Mouse (Mus musculus): Measurements from ENCODE around the gene Olfr1224-ps1. TPM values are rescaled to one million over a fixed set of nuclear protein-coding genes. Genes with fewer than 3 reads are reported as not detected.

Olfr1224-ps1 gene
- polyA plus RNA-seq, 1 experiment = not detected

DNA sequence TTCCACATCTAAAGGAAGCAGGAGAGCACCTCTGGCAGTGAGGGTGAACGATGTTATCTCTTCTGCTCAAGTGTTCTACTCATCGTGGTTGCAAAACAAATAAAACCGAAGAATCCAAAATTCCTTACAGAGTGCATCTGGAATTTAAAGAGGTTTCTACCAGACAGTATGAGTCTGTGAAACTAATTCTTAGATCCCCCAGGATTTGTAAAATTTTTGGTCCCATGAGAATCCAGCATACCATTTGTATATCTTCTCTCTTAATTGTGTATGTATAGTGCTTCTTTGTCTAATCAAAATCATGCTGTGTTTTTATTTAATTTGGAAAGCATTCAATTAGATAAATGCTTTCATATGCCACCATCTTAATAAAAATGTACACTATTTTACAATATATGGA is 30.9 kb downstream of the Olfr1224-ps1 start, which contains the start of gene Olfr1222:
Gene Olfr1222, minus strand, starts transcription at position 101 of the 400 bp plus-strand sequence.
- H3K27me3 ChIP-seq (ENCODE audit: control insufficient read depth, insufficient read depth, insufficient read length) = no peaks in the 10 kb centered on the region
- no peak within 1 kb of the TSS for H3ac ChIP-seq (ENCODE audit: control insufficient read depth, insufficient read length, low read depth)
- no peaks in the 10 kb centered on the region for H3K79me2 ChIP-seq (ENCODE audit: control insufficient read depth, insufficient read depth)
- no peaks in the 10 kb centered on the region for H3K79me3 ChIP-seq (ENCODE audit: low read depth)
- TF ChIP-seq FOSL1 (IDR thresholded peaks at IDR 0.05; ENCODE audit: insufficient read depth, low read length, poor library complexity, severe bottlenecking) (no peak), CTCF (IDR thresholded peaks at IDR 0.05; ENCODE audit: control insufficient read depth, insufficient read depth, insufficient read length) (no peak), MAX (IDR thresholded peaks at IDR 0.05) (no peak), MYOD1 (IDR thresholded peaks at IDR 0.05; ENCODE audit: control insufficient read depth, insufficient read length, low read depth) (no peak), CEBPB (IDR thresholded peaks at IDR 0.05; ENCODE audit: low read depth) (no peak), USF1 (IDR thresholded peaks at IDR 0.05; ENCODE audit: low read depth) (no peak), MYOG (IDR thresholded peaks at IDR 0.05; ENCODE audit: control insufficient read depth, extremely low read depth, insufficient read length) (no peak)
- H3K36me3 ChIP-seq (ENCODE audit: control insufficient read depth, insufficient read depth) = no peaks in the 10 kb centered on the region
- no peak within 1 kb of the TSS for H3K4me3 ChIP-seq (ENCODE audit: insufficient read depth, poor library complexity, severe bottlenecking)

DNA sequence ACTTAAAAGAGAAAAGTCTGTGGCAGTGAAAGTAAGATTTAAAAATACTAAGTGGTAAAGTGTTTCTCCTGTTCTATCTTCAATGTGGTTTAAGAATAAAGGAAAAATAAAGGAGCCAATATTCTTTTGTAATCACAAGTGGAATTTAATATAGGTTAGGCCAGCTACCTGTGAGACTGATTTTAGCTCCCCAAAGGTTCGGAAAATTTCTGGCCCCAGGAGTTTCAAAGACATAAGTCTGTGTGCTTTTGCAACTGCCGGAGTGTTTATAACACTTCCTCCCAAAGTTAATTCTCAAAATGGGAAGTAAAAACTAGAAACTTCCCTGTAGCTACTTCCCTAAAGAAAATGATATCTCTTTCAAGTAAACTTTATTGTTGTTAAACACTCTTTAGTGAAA is 46.7 kb downstream of the Olfr1224-ps1 start, which contains the start of gene Olfr1221:
Gene Olfr1221, minus strand, starts transcription at position 101 of the 400 bp plus-strand sequence.
- Histone ChIP-seq H3K36me3 (ENCODE audit: control insufficient read depth, insufficient read depth) (no peaks in the 10 kb centered on the region), H3ac (ENCODE audit: control insufficient read depth, insufficient read length, low read depth) (no peak within 1 kb of the TSS), H3K79me2 (ENCODE audit: control insufficient read depth, insufficient read depth) (no peaks in the 10 kb centered on the region), H3K79me3 (ENCODE audit: low read depth) (no peaks in the 10 kb centered on the region), H3K4me3 (ENCODE audit: insufficient read depth, poor library complexity, severe bottlenecking) (no peak within 1 kb of the TSS), H3K27me3 (ENCODE audit: control insufficient read depth, insufficient read depth, insufficient read length) (no peaks in the 10 kb centered on the region)
- TF ChIP-seq USF1 (IDR thresholded peaks at IDR 0.05; ENCODE audit: low read depth) = no peak
- no peak for TF ChIP-seq MAX (IDR thresholded peaks at IDR 0.05)
- TF ChIP-seq FOSL1 (IDR thresholded peaks at IDR 0.05; ENCODE audit: insufficient read depth, low read length, poor library complexity, severe bottlenecking) = no peak
- no peak for TF ChIP-seq CEBPB (IDR thresholded peaks at IDR 0.05; ENCODE audit: low read depth)
- no peak for TF ChIP-seq CTCF (IDR thresholded peaks at IDR 0.05; ENCODE audit: control insufficient read depth, insufficient read depth, insufficient read length)
- TF ChIP-seq MYOG (IDR thresholded peaks at IDR 0.05; ENCODE audit: control insufficient read depth, extremely low read depth, insufficient read length) = no peak
- no peak for TF ChIP-seq MYOD1 (IDR thresholded peaks at IDR 0.05; ENCODE audit: control insufficient read depth, insufficient read length, low read depth)

DNA sequence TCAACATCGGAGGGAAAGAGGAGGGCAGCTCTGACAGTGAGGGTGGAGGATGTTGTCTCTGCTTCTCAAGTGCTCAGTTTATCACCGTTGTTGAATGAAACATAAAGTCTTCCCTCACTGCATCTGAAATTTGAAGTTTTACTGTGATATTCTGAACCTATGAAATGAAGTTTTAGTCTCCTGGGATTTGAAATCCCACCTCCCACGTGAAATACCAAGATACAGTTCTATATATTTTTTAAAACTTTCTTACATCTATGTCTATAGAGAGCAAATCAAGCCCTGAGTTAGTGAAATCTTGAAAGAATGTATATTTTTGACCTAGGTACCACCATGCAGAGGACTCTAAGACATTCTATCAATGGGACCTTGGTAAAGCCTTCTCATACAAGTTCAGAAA is 57.2 kb downstream of the Olfr1224-ps1 start, which contains the start of gene Olfr1220:
Gene Olfr1220, minus strand, starts transcription at position 101 of the 400 bp plus-strand sequence.
- TF ChIP-seq MYOD1 (IDR thresholded peaks at IDR 0.05; ENCODE audit: control insufficient read depth, insufficient read length, low read depth) = no peak
- no peak for TF ChIP-seq CEBPB (IDR thresholded peaks at IDR 0.05; ENCODE audit: low read depth)
- no peak for TF ChIP-seq FOSL1 (IDR thresholded peaks at IDR 0.05; ENCODE audit: insufficient read depth, low read length, poor library complexity, severe bottlenecking)
- H3K79me3 ChIP-seq (ENCODE audit: low read depth) = no peaks in the 10 kb centered on the region
- no peak within 1 kb of the TSS for H3ac ChIP-seq (ENCODE audit: control insufficient read depth, insufficient read length, low read depth)
- H3K36me3 ChIP-seq (ENCODE audit: control insufficient read depth, insufficient read depth) = no peaks in the 10 kb centered on the region
- H3K4me3 ChIP-seq (ENCODE audit: insufficient read depth, poor library complexity, severe bottlenecking) = no peak within 1 kb of the TSS
- H3K79me2 ChIP-seq (ENCODE audit: control insufficient read depth, insufficient read depth) = no peaks in the 10 kb centered on the region
- H3K27me3 ChIP-seq (ENCODE audit: control insufficient read depth, insufficient read depth, insufficient read length) = no peaks in the 10 kb centered on the region

DNA sequence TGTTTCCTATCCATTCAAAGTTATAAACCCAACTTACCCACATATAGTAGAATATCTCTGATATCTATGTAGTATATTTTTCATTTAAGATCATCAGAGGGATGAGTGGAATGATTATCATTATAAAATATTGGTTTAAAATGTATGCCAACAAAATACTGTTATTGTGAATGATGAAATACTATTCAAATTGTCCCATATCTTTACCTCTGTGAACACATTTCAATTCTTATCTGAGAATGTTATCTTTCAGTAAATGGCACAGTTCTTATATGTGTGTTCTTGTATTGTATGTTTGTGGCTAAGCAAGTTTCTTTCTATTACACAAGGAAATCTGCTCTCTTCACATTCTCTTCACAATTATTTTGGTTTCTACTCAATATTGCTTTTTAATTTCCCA is 58.2 kb downstream of the Olfr1224-ps1 start:
- Histone ChIP-seq H3K27me3 (ENCODE audit: control insufficient read depth, insufficient read depth, insufficient read length) (no peaks in the 10 kb centered on the region), H3K79me3 (ENCODE audit: low read depth) (no peaks in the 10 kb centered on the region), H3K36me3 (ENCODE audit: control insufficient read depth, insufficient read depth) (no peaks in the 10 kb centered on the region), H3K4me3 (ENCODE audit: insufficient read depth, poor library complexity, severe bottlenecking) (no peak overlapping the region), H3K79me2 (ENCODE audit: control insufficient read depth, insufficient read depth) (no peaks in the 10 kb centered on the region), H3ac (ENCODE audit: control insufficient read depth, insufficient read length, low read depth) (no peak overlapping the region)
- TF ChIP-seq FOSL1 (IDR thresholded peaks at IDR 0.05; ENCODE audit: insufficient read depth, low read length, poor library complexity, severe bottlenecking) (no peak), MAX (IDR thresholded peaks at IDR 0.05) (no peak), MYOG (IDR thresholded peaks at IDR 0.05; ENCODE audit: control insufficient read depth, extremely low read depth, insufficient read length) (no peak), MYOD1 (IDR thresholded peaks at IDR 0.05; ENCODE audit: control insufficient read depth, insufficient read length, low read depth) (no peak), USF1 (IDR thresholded peaks at IDR 0.05; ENCODE audit: low read depth) (no peak), CEBPB (IDR thresholded peaks at IDR 0.05; ENCODE audit: low read depth) (no peak), CTCF (IDR thresholded peaks at IDR 0.05; ENCODE audit: control insufficient read depth, insufficient read depth, insufficient read length) (no peak)

Other genes starting within 250 kb of the Olfr1224-ps1 start
- not detected for gene Olfr1209, start 248.9 kb downstream of the Olfr1224-ps1 start, polyA plus RNA-seq (2012; fragmentation: generic; extraction: Trizol)
- gene Olfr1211, start 226.0 kb downstream of the Olfr1224-ps1 start, polyA plus RNA-seq (2012; fragmentation: generic; extraction: Trizol) = not detected
- not detected for gene Olfr1212, start 210.1 kb downstream of the Olfr1224-ps1 start, polyA plus RNA-seq (2012; fragmentation: generic; extraction: Trizol)
- gene Gm13762, start 183.8 kb downstream of the Olfr1224-ps1 start, polyA plus RNA-seq (2012; fragmentation: generic; extraction: Trizol) = not detected
- gene Olfr1214, start 171.4 kb downstream of the Olfr1224-ps1 start, polyA plus RNA-seq (2012; fragmentation: generic; extraction: Trizol) = not detected
- not detected for gene Olfr1215, start 157.1 kb downstream of the Olfr1224-ps1 start, polyA plus RNA-seq (2012; fragmentation: generic; extraction: Trizol)
- gene Olfr1216, start 145.8 kb downstream of the Olfr1224-ps1 start, polyA plus RNA-seq (2012; fragmentation: generic; extraction: Trizol) = not detected
- gene Olfr1217, start 132.0 kb downstream of the Olfr1224-ps1 start, polyA plus RNA-seq (2012; fragmentation: generic; extraction: Trizol) = not detected
- not detected for gene Olfr1218, start 102.9 kb downstream of the Olfr1224-ps1 start, polyA plus RNA-seq (2012; fragmentation: generic; extraction: Trizol)
- gene Olfr1219, start 80.6 kb downstream of the Olfr1224-ps1 start, polyA plus RNA-seq (2012; fragmentation: generic; extraction: Trizol) = not detected
- not detected for gene Olfr1220, start 57.3 kb downstream of the Olfr1224-ps1 start, polyA plus RNA-seq (2012; fragmentation: generic; extraction: Trizol)
- not detected for gene Olfr1221, start 46.8 kb downstream of the Olfr1224-ps1 start, polyA plus RNA-seq (2012; fragmentation: generic; extraction: Trizol)
- gene Olfr1222, start 31.0 kb downstream of the Olfr1224-ps1 start, polyA plus RNA-seq (2012; fragmentation: generic; extraction: Trizol) = not detected
- not detected for gene Olfr1223, start 12.5 kb downstream of the Olfr1224-ps1 start, polyA plus RNA-seq (2012; fragmentation: generic; extraction: Trizol)
- not detected for gene Olfr1225, start 10.6 kb upstream of the Olfr1224-ps1 start, polyA plus RNA-seq (2012; fragmentation: generic; extraction: Trizol)
- not detected for gene Olfr1226, start 36.0 kb upstream of the Olfr1224-ps1 start, polyA plus RNA-seq (2012; fragmentation: generic; extraction: Trizol)
- not detected for gene Olfr1228, start 90.0 kb upstream of the Olfr1224-ps1 start, polyA plus RNA-seq (2012; fragmentation: generic; extraction: Trizol)
- gene Olfr1229, start 123.9 kb upstream of the Olfr1224-ps1 start, polyA plus RNA-seq (2012; fragmentation: generic; extraction: Trizol) = not detected
- not detected for gene Olfr1230, start 133.2 kb upstream of the Olfr1224-ps1 start, polyA plus RNA-seq (2012; fragmentation: generic; extraction: Trizol)
- gene Olfr1231, start 143.0 kb upstream of the Olfr1224-ps1 start, polyA plus RNA-seq (2012; fragmentation: generic; extraction: Trizol) = not detected
- not detected for gene Olfr1232, start 165.6 kb upstream of the Olfr1224-ps1 start, polyA plus RNA-seq (2012; fragmentation: generic; extraction: Trizol)
- not detected for gene Olfr1233, start 178.3 kb upstream of the Olfr1224-ps1 start, polyA plus RNA-seq (2012; fragmentation: generic; extraction: Trizol)
- not detected for gene Olfr1234, start 200.8 kb upstream of the Olfr1224-ps1 start, polyA plus RNA-seq (2012; fragmentation: generic; extraction: Trizol)
- gene Olfr1238, start 245.6 kb upstream of the Olfr1224-ps1 start, polyA plus RNA-seq (2012; fragmentation: generic; extraction: Trizol) = not detected

Data from C2C12 (cell line).